In the genomic region with DNA sequence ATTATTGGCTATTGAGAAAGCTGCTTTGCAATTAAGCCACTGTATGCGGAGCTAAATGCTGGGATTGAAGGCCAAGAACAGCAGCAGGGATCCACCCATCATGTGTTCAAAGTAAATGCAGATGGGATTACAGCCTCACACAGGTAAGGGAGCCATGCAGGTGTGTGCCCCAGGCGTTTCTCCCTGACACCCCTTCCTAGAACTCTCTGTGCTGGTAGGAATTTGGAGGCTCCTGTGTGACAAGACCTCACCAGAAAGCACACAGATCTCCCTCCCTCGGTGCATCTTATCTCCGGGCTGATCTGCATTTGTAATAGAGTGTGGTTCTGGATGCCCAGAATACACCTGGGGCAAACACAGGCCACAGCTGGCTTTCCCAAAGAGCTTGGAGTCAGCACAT, we compare ENCODE assay signal across 25 mouse cellular contexts.
DNase-seq lines count a peak whose midpoint lies in the region; ATAC-seq lines count a peak whose summit lies in the region.
"Had no signal": no experiment of that assay in that cellular context is flagged by ENCODE, and none has a peak within 500 bp of the region (broad histone marks: within the 10 kb centered on the region; RNA-seq: fewer than 3 reads in every experiment).

No protein-coding gene starts in this region.

- no peaks in the 10 kb centered on the region for H3K36me3 ChIP-seq in midbrain, embryonic 11.5 days (ENCODE audit: control insufficient read depth, insufficient read depth, low read length)
- no peaks in the 10 kb centered on the region for H3K36me3 ChIP-seq in midbrain, embryonic 14.5 days (ENCODE audit: control insufficient read depth, insufficient read depth, low read length)
- H3K36me3 ChIP-seq: embryonic facial prominence, embryonic 12.5 days; embryonic facial prominence, embryonic 15.5 days; forebrain, embryonic 10.5 days; forebrain, embryonic 12.5 days had no signal

- H3K4me3 ChIP-seq in midbrain, embryonic 11.5 days (ENCODE audit: low read depth, low read length), result no peak overlapping the region
- H3K4me3 ChIP-seq in midbrain, embryonic 14.5 days (replicated peaks; ENCODE audit: low read depth, low read length), result no peak overlapping the region
- H3K4me3 ChIP-seq: embryonic facial prominence, embryonic 12.5 days; embryonic facial prominence, embryonic 15.5 days; erythroblast, embryonic 14.5 days; forebrain, embryonic 10.5 days; forebrain, embryonic 12.5 days had no signal

- DNase-seq in heart, adult 11 months, result peak; percentile 49
- DNase-seq in heart, adult 9 months (ENCODE audit: low spot score in 2 of 2), result no peak
- DNase-seq in midbrain, embryonic 11.5 days (ENCODE audit: low spot score, missing footprints), result peak; percentile 23
- DNase-seq in midbrain, embryonic 14.5 days, result no peak
- DNase-seq in fat pad, adult 2 months (ENCODE audit: extremely low read depth, low read depth, low spot score), result peak; percentile 97
- DNase-seq in gonadal fat pad, adult 2 months (ENCODE audit: low read depth), result peak; percentile 94
- DNase-seq in thymus, postnatal 4 days, result no peak
- DNase-seq: adrenal gland, adult 2 months; adrenal gland, postnatal 10 days; adrenal gland, postnatal 25 days; cerebellum, adult 11 months; cerebellum, adult 18-20 months; cerebellum, adult 8-10 months; cerebellum, adult 9-11 months; cerebellum, postnatal 14 days; cerebellum, postnatal 36 days; embryo, embryonic 11 days had no signal

- 60% methylated on average over 4 of the region's 4 CpGs for WGBS in midbrain, embryonic 11.5 days
- 71% methylated on average over 4 of the region's 4 CpGs for WGBS in midbrain, embryonic 14.5 days

- H3K27ac ChIP-seq in midbrain, embryonic 11.5 days (ENCODE audit: low read depth, low read length), result no peak overlapping the region
- no peak overlapping the region for H3K27ac ChIP-seq in midbrain, embryonic 14.5 days (replicated peaks; ENCODE audit: low read depth, low read length)
- H3K27ac ChIP-seq: embryonic facial prominence, embryonic 12.5 days; embryonic facial prominence, embryonic 15.5 days; forebrain, embryonic 10.5 days; forebrain, embryonic 12.5 days had no signal

- no peaks in the 10 kb centered on the region for H3K9me3 ChIP-seq in midbrain, embryonic 11.5 days (ENCODE audit: control insufficient read depth, low read length)
- no peaks in the 10 kb centered on the region for H3K9me3 ChIP-seq in midbrain, embryonic 14.5 days (ENCODE audit: control insufficient read depth, low read length)
- H3K9me3 ChIP-seq: embryonic facial prominence, embryonic 12.5 days; embryonic facial prominence, embryonic 15.5 days; forebrain, embryonic 10.5 days; forebrain, embryonic 12.5 days had no signal

- H3K9ac ChIP-seq in midbrain, embryonic 11.5 days (ENCODE audit: low read length), result no peak overlapping the region
- no peak overlapping the region for H3K9ac ChIP-seq in midbrain, embryonic 14.5 days (replicated peaks; ENCODE audit: low read length)
- H3K9ac ChIP-seq: embryonic facial prominence, embryonic 12.5 days; embryonic facial prominence, embryonic 15.5 days; forebrain, embryonic 12.5 days had no signal

- ATAC-seq in midbrain, embryonic 11.5 days (ENCODE audit: low FRiP score), result no peak
- ATAC-seq in midbrain, embryonic 14.5 days (ENCODE audit: low FRiP score, low TSS enrichment), result no peak
- no peak for ATAC-seq in erythroid progenitor cell, adult 5-6 weeks (replicated peaks; ENCODE audit: low FRiP score, poor library complexity, severe bottlenecking)
- ATAC-seq: forebrain, embryonic 14.5 days; forebrain, embryonic 16.5 days had no signal

- no peak overlapping the region for H3K4me2 ChIP-seq in midbrain, embryonic 11.5 days
- H3K4me2 ChIP-seq in midbrain, embryonic 14.5 days (ENCODE audit: low read length), result no peak overlapping the region
- H3K4me2 ChIP-seq: embryonic facial prominence, embryonic 12.5 days; embryonic facial prominence, embryonic 15.5 days; forebrain, embryonic 12.5 days had no signal

- H3K4me1 ChIP-seq in midbrain, embryonic 11.5 days (ENCODE audit: control insufficient read depth, insufficient read depth, low read length), result no peaks in the 10 kb centered on the region
- H3K4me1 ChIP-seq in midbrain, embryonic 14.5 days (ENCODE audit: control insufficient read depth, insufficient read depth, low read length), result no peaks in the 10 kb centered on the region
- H3K4me1 ChIP-seq: embryonic facial prominence, embryonic 12.5 days; forebrain, embryonic 10.5 days; forebrain, embryonic 12.5 days had no signal

- H3K27me3 ChIP-seq in midbrain, embryonic 11.5 days (ENCODE audit: control insufficient read depth, insufficient read depth, low read length), result no peaks in the 10 kb centered on the region
- H3K27me3 ChIP-seq in midbrain, embryonic 14.5 days (ENCODE audit: control insufficient read depth, insufficient read depth, low read length), result no peaks in the 10 kb centered on the region
- H3K27me3 ChIP-seq: embryonic facial prominence, embryonic 12.5 days; embryonic facial prominence, embryonic 15.5 days had no signal

Comparison
In these comparisons a context has a peak if more than half of its experiments do, and no peak if none do; other contexts are left out.
1. DNase-seq: peak in heart, adult 11 months (single experiment), midbrain, embryonic 11.5 days (single experiment), fat pad, adult 2 months (single experiment) and gonadal fat pad, adult 2 months (single experiment); none in heart, adult 9 months (0 of 2), midbrain, embryonic 14.5 days (single experiment) and thymus, postnatal 4 days (single experiment).